Mouse (Mus musculus) spleen, adult 2 months (tissue): ENCODE data around the gene Ntm. TPM values are rescaled to one million over a fixed set of nuclear protein-coding genes. Genes with fewer than 3 reads are reported as not detected.

Source experiments
- DNase-seq, 2 experiments: peaks; one replicate each; pipeline versions ENCODE4 v3.0.0 to v3.0.0-alpha.2; 2012 to 2021; ENCODE audit warnings: low spot score in 2 of 2, low read depth in 1 of 2
- H3K27ac ChIP-seq: fragments of 200-500 bp; 2 replicates; pipeline ENCODE4 v1.5.1; 2012; ENCODE audit warnings: low read length, inconsistent platforms; ENCODE audit not compliant: insufficient read depth
- H3K27me3 ChIP-seq: fragments of 200-500 bp; 2 replicates; pipeline ENCODE4 v1.6.1; 2012; ENCODE audit warnings: mild to moderate bottlenecking, moderate library complexity, low read length, inconsistent platforms; ENCODE audit not compliant: control insufficient read depth, insufficient read depth
- H3K36me3 ChIP-seq: fragments of 200-500 bp; 2 replicates; pipeline ENCODE4 v1.6.1; 2012; ENCODE audit warnings: mild to moderate bottlenecking, low read length, inconsistent platforms; ENCODE audit not compliant: control insufficient read depth, insufficient read depth
- H3K4me1 ChIP-seq: fragments of 200-500 bp; 2 replicates; pipeline ENCODE4 v1.6.1; 2011; ENCODE audit warnings: inconsistent platforms; ENCODE audit not compliant: control insufficient read depth, insufficient read depth, insufficient read length
- H3K4me3 ChIP-seq: fragments of 200-500 bp; 2 replicates; pipeline ENCODE4 v1.5.1; 2011; ENCODE audit warnings: mild to moderate bottlenecking, inconsistent platforms; ENCODE audit not compliant: insufficient read depth, insufficient read length; ENCODE audit errors: extremely low read depth
- CTCF ChIP-seq: fragments of 200-500 bp; IDR thresholded peaks from 2 replicates; pipeline ENCODE4 v1.5.1; 2011; ENCODE audit warnings: mild to moderate bottlenecking, inconsistent platforms; ENCODE audit not compliant: insufficient read depth, insufficient read length, insufficient replicate concordance; ENCODE audit errors: extremely low read depth
- POLR2A ChIP-seq: fragments of 200-500 bp; IDR thresholded peaks from 2 replicates; pipeline ENCODE4 v1.6.1; 2011; ENCODE audit warnings: low read depth, low read length, inconsistent platforms
- WGBS: fragments of 180-500 bp; shearing (Covaris S2); methylation state at CpG from one replicate; pipeline ENCODE4 v1.1.7; 2018; 5-methylcytosine and 5-hydroxymethylcytosine counted together
- polyA plus RNA-seq: library from polyadenylated mRNA; depleted of rRNA; stranded (reverse); fragments of >200 nt; gene quantifications from 2 replicates; pipeline ENCODE4 v1.2.3, GENCODE M21; 2012

Gene Ntm
- polyA plus RNA-seq, 1 experiment = 0.18 TPM

DNA sequence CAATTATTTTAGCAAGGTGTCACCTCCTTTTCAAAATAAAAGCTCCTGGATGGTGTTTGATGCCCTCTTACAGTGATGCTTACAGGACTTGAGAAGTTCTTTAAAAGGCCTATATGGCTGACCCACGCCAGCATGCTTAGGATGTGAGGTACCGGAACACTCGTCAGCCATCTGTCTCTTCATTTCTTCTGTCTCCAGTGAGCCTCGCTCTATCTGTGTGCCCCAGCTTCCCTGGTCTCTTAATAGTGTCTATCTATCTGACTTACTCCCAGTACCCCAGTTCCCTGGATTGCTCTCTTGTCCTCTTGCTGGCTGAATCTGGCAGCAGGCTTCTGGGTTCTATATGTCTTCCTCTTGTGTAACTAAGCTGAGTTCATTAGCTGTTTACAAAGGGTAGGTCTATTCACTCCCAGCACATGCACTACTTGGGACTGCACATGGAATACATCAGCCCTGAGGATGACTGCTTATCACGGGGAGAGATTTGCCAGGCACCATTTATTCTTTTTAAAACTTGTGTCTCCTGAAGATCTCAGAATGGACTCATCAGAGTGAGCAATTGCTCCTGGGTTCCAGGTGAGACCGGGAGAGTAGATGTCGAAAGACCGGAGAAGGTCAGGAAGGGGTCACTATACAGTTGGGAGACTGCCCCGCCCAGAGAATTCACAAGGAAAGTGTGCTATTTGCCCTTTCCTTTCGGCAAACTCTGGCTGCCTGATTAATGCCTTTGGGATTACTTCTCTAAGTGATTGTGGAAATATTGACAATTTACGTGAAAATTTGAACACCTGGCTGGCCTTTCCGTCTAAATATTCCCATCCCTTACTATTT lies 585.6 kb downstream of the Ntm start:
- H3K27me3 ChIP-seq = no peaks in the 10 kb centered on the region
- H3K4me3 ChIP-seq = no peak overlapping the region
- TF ChIP-seq POLR2A (no peak), CTCF (no peak)
- H3K36me3 ChIP-seq = no peaks in the 10 kb centered on the region
- H3K27ac ChIP-seq = no peak overlapping the region
- no peaks in the 10 kb centered on the region for H3K4me1 ChIP-seq
- WGBS = 85% methylated on average over 12 of the region's 12 CpGs
- no peak for DNase-seq

DNA sequence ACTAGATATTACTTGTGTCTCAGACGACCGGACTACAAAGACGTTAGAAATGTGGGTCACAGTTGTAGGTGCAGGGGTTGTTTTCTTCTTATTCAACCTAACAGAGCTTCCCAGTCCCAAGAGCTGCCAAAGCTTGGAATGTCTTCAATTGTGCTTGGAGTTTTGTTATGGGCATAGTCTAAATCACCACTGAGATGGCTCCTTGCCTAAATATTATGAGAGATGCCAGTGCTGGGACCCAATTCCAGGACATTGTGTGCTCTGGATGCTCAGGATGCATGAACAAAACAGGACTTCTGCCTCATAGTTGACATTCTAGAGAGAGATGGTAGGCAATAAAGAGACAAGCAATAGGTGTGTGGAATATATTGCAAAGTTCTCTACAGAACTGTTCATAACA lies 591.6 kb downstream of the Ntm start:
- 94% methylated on average over 3 of the region's 3 CpGs for WGBS
- no peak for TF ChIP-seq POLR2A
- no peak for TF ChIP-seq CTCF
- no peaks in the 10 kb centered on the region for H3K36me3 ChIP-seq
- no peak overlapping the region for H3K27ac ChIP-seq
- no peaks in the 10 kb centered on the region for H3K4me1 ChIP-seq
- DNase-seq = no peak
- H3K4me3 ChIP-seq = no peak overlapping the region
- H3K27me3 ChIP-seq = no peaks in the 10 kb centered on the region

DNA sequence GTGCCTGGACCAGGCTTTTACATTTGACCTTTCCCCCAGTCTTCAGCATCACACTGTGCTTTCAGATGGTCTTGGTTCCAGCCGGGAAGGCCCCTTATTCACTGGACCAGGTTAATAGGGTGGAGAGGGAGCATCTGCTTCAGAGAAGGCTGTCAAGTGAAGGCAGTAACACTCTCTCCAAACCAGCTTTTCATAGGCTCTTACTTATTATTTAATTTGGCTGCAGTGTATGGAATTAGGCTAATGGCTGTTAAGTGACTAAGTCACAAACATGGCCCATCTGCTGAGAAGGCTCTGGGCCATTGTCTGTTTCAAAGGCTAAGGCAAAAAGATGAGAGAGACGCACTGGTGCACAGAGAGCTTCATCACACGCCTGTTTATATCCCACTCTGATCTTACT lies 593.3 kb downstream of the Ntm start:
- H3K27ac ChIP-seq = no peak overlapping the region
- no peaks in the 10 kb centered on the region for H3K4me1 ChIP-seq
- DNase-seq = no peak
- no peak overlapping the region for H3K4me3 ChIP-seq
- WGBS = 85% methylated on average over 3 of the region's 3 CpGs
- no peak for TF ChIP-seq POLR2A
- TF ChIP-seq CTCF = no peak
- no peaks in the 10 kb centered on the region for H3K27me3 ChIP-seq
- no peaks in the 10 kb centered on the region for H3K36me3 ChIP-seq

DNA sequence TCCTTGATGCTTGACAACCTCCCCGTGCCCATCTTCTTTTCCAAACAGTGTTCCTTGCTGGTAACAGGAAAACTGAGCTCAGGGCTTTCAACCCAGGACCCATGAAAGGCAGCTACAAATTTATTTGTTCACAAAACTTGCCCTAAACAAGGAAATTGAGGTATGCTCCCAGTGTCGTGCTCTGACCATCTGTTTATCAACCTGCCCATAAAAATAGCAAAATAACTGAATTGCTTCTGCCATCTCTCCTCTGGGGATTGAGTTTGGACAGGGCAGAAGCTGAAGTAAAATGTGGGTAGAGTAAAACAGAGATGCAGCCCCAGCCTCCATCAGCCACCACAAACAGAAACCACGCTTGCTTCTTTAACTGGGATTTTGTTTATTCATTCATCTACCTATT lies 594.6 kb downstream of the Ntm start:
- TF ChIP-seq CTCF (no peak), POLR2A (no peak)
- Histone ChIP-seq H3K27ac (no peak overlapping the region), H3K36me3 (no peaks in the 10 kb centered on the region), H3K4me3 (no peak overlapping the region), H3K4me1 (no peaks in the 10 kb centered on the region), H3K27me3 (no peaks in the 10 kb centered on the region)
- WGBS = 65% methylated on average over 3 of the region's 3 CpGs
- no peak for DNase-seq

DNA sequence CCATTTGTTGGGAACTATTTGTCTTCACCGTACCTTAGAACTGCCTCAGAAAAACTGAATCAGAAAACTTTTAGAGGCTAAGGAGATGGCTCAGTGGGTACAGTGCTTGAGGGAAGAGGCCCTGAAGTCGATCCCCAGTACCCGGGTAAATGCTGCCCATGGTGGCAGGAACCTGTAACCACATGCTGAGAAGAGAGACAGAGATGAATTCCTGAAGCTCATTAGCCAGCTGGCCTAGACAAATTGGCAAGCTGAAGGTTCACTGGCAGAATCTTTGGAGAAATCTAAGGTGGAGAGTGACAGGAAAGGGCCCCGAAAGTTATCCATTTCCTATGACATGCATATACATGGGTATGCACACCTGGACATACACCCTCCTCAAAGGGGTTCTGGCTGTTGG lies 605.1 kb downstream of the Ntm start:
- Histone ChIP-seq H3K36me3 (no peaks in the 10 kb centered on the region), H3K4me1 (no peaks in the 10 kb centered on the region), H3K4me3 (no peak overlapping the region), H3K27ac (no peak overlapping the region), H3K27me3 (no peaks in the 10 kb centered on the region)
- TF ChIP-seq CTCF (no peak), POLR2A (no peak)
- DNase-seq = no peak
- 76% methylated on average over 4 of the region's 4 CpGs for WGBS

DNA sequence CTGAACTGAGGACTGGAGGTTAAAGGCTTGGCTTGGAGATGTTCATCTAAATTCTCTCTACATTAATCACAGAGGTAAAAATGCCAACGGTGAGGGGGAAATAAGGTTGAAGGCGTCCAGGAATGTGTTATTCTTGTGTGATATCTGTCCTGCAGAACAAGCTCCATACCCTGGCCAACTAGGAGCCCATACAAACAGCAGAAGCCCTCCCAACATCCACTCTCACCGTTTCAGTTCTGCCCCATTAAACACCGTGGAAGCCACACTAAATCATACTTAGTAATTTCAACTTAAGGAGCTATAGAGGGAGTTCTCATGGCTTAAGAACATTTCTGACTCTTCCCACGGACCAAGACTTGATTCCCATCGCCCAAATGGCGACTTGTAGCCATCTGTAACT lies 620.6 kb downstream of the Ntm start:
- no peak for DNase-seq
- no peak for TF ChIP-seq POLR2A
- TF ChIP-seq CTCF = no peak
- H3K4me3 ChIP-seq = no peak overlapping the region
- H3K36me3 ChIP-seq = no peaks in the 10 kb centered on the region
- no peaks in the 10 kb centered on the region for H3K4me1 ChIP-seq
- H3K27me3 ChIP-seq = no peaks in the 10 kb centered on the region
- no peak overlapping the region for H3K27ac ChIP-seq
- WGBS = 74% methylated on average over 7 of the region's 7 CpGs

DNA sequence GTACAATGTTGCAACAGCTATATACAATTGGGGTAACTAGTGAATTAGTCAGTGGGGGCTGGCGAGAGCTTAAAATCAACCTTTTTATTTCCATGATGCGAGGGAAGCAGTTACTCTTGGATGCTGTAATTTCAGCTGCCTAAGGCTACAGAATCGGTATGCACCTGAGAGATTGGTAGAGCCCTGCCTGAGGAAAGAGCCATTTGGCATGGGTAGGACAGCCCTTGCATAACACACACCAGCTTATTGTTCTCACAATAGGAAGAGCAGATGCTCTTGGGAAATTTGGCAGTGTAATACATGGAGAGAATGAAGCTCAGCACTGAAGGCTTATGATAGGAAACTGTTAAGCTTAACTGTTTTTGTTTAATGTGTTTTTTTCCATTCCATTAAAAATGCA lies 621.6 kb downstream of the Ntm start:
- no peaks in the 10 kb centered on the region for H3K4me1 ChIP-seq
- H3K27ac ChIP-seq = no peak overlapping the region
- no peak overlapping the region for H3K4me3 ChIP-seq
- no peak for TF ChIP-seq CTCF
- TF ChIP-seq POLR2A = no peak
- H3K27me3 ChIP-seq = no peaks in the 10 kb centered on the region
- WGBS = 93% methylated on average over 3 of the region's 3 CpGs
- H3K36me3 ChIP-seq = no peaks in the 10 kb centered on the region
- no peak for DNase-seq
